Mouse (Mus musculus) C2C12 (cell line): ENCODE measurements around the gene Frmpd1. TPM values are rescaled to one million over a fixed set of nuclear protein-coding genes. Genes with fewer than 3 reads are reported as not detected.

Experiments used
- H3K27me3 ChIP-seq: one replicate; pipeline ENCODE4 v1.6.1; 2011; ENCODE audit not compliant: control insufficient read depth, insufficient read depth, insufficient read length
- H3K36me3 ChIP-seq: one replicate; pipeline ENCODE4 v1.6.1; 2011; ENCODE audit not compliant: control insufficient read depth, insufficient read depth
- H3K4me3 ChIP-seq: one replicate; pipeline ENCODE4 v1.5.1; 2011; ENCODE audit warnings: mild to moderate bottlenecking, control low read depth; ENCODE audit not compliant: poor library complexity, insufficient read depth, severe bottlenecking
- H3K79me2 ChIP-seq: one replicate; pipeline ENCODE4 v1.6.1; 2011; ENCODE audit not compliant: control insufficient read depth, insufficient read depth
- H3K79me3 ChIP-seq: one replicate; pipeline ENCODE4 v1.6.1; 2011; ENCODE audit warnings: low read depth, control low read depth
- H3ac ChIP-seq: one replicate; pipeline ENCODE3; 2011; ENCODE audit warnings: low read depth; ENCODE audit not compliant: control insufficient read depth, insufficient read length
- CEBPB ChIP-seq: IDR thresholded peaks from one replicate; pipeline ENCODE4 v1.6.1; 2011; ENCODE audit warnings: low read depth, mild to moderate bottlenecking, control low read depth, moderate library complexity
- CTCF ChIP-seq: IDR thresholded peaks from one replicate; pipeline ENCODE4 v1.5.1; 2011; ENCODE audit not compliant: control insufficient read depth, insufficient read depth, insufficient read length
- FOSL1 ChIP-seq: IDR thresholded peaks from one replicate; pipeline ENCODE4 v1.8.0; 2011; ENCODE audit warnings: mild to moderate bottlenecking, low read length; ENCODE audit not compliant: poor library complexity, insufficient read depth, severe bottlenecking
- MAX ChIP-seq: IDR thresholded peaks from one replicate; pipeline ENCODE4 v1.6.1; 2011; ENCODE audit warnings: mild to moderate bottlenecking, control low read depth
- MYOD1 ChIP-seq: IDR thresholded peaks from one replicate; pipeline ENCODE4 v1.6.1; 2011; ENCODE audit warnings: low read depth; ENCODE audit not compliant: control insufficient read depth, insufficient read length
- MYOG ChIP-seq: IDR thresholded peaks from one replicate; pipeline ENCODE4 v1.6.1; 2011; ENCODE audit not compliant: control insufficient read depth, insufficient read length; ENCODE audit errors: extremely low read depth
- USF1 ChIP-seq: IDR thresholded peaks from one replicate; pipeline ENCODE4 v1.6.1; 2011; ENCODE audit warnings: low read depth, mild to moderate bottlenecking, control low read depth, moderate library complexity
- polyA plus RNA-seq: library from polyadenylated mRNA; unstranded; fragments of >200 nt; fragmentation: generic; extraction: Trizol; gene quantifications from one replicate; pipeline ENCODE4 v1.2.1, GENCODE M21; 2012; ENCODE audit warnings: missing spikeins

Gene Frmpd1
- polyA plus RNA-seq, 1 experiment = 9.7 TPM

- Histone ChIP-seq H3K4me3 (no peak overlapping the region), H3K79me2 (no peaks in the 10 kb centered on the region), H3K27me3 (no peaks in the 10 kb centered on the region), H3K79me3 (no peaks in the 10 kb centered on the region), H3ac (no peak overlapping the region), H3K36me3 (no peaks in the 10 kb centered on the region)
- no peak for TF ChIP-seq CEBPB
- no peak for TF ChIP-seq MYOD1
- no peak for TF ChIP-seq FOSL1
- no peak for TF ChIP-seq MYOG
- no peak for TF ChIP-seq MAX
Measured at GRCm38 (mm10) chr4:45242163-45242562, 57.5 kb downstream of the Frmpd1 start.

GRCm38 (mm10) chr4:45243211-45243902 lies 58.7 kb downstream of the Frmpd1 start:
- Histone ChIP-seq H3K4me3 (no peak overlapping the region), H3K36me3 (no peaks in the 10 kb centered on the region), H3K79me2 (no peaks in the 10 kb centered on the region), H3K79me3 (no peaks in the 10 kb centered on the region), H3ac (no peak overlapping the region), H3K27me3 (no peaks in the 10 kb centered on the region)
- no peak for TF ChIP-seq MYOD1
- no peak for TF ChIP-seq MYOG
- TF ChIP-seq CEBPB = no peak
- no peak for TF ChIP-seq FOSL1
- no peak for TF ChIP-seq MAX
- no peak for TF ChIP-seq CTCF
- no peak for TF ChIP-seq USF1

GRCm38 (mm10) chr4:45251265-45251664 lies 66.6 kb downstream of the Frmpd1 start:
- no peaks in the 10 kb centered on the region for H3K79me2 ChIP-seq
- no peaks in the 10 kb centered on the region for H3K27me3 ChIP-seq
- no peaks in the 10 kb centered on the region for H3K79me3 ChIP-seq
- H3K4me3 ChIP-seq = no peak overlapping the region
- no peak overlapping the region for H3ac ChIP-seq
- no peak for TF ChIP-seq USF1
- TF ChIP-seq CTCF = no peak
- no peak for TF ChIP-seq MAX
- TF ChIP-seq FOSL1 = no peak
- no peak for TF ChIP-seq CEBPB
- no peak for TF ChIP-seq MYOD1
- no peak for TF ChIP-seq MYOG
- no peaks in the 10 kb centered on the region for H3K36me3 ChIP-seq

- no peaks in the 10 kb centered on the region for H3K36me3 ChIP-seq
- no peak overlapping the region for H3ac ChIP-seq
- H3K27me3 ChIP-seq = no peaks in the 10 kb centered on the region
- no peak for TF ChIP-seq MYOG
- TF ChIP-seq MAX = no peak
- no peak for TF ChIP-seq CTCF
- no peak for TF ChIP-seq USF1
- no peak for TF ChIP-seq MYOD1
- no peak for TF ChIP-seq CEBPB
- H3K79me3 ChIP-seq = no peaks in the 10 kb centered on the region
- H3K4me3 ChIP-seq = no peak overlapping the region
- H3K79me2 ChIP-seq = no peaks in the 10 kb centered on the region
Measured at GRCm38 (mm10) chr4:45252861-45253262, 68.2 kb downstream of the Frmpd1 start.

- no peak for TF ChIP-seq CEBPB
- TF ChIP-seq CTCF = no peak
- TF ChIP-seq MYOD1 = no peak
- no peak for TF ChIP-seq MAX
- no peak for TF ChIP-seq FOSL1
- TF ChIP-seq MYOG = no peak
- no peak for TF ChIP-seq USF1
Measured at GRCm38 (mm10) chr4:45253839-45254601, 69.3 kb downstream of the Frmpd1 start.

GRCm38 (mm10) chr4:45259232-45259832 lies 74.7 kb downstream of the Frmpd1 start:
- Histone ChIP-seq H3K36me3 (no peaks in the 10 kb centered on the region), H3K27me3 (no peaks in the 10 kb centered on the region), H3K4me3 (no peak overlapping the region), H3K79me3 (no peaks in the 10 kb centered on the region), H3K79me2 (no peaks in the 10 kb centered on the region), H3ac (no peak overlapping the region)
- TF ChIP-seq MYOG (no peak), FOSL1 (no peak), USF1 (no peak)

More at GRCm38 (mm10) chr4:45253839-45254601, 69.3 kb downstream of the Frmpd1 start:
- H3K27me3 ChIP-seq = no peaks in the 10 kb centered on the region
- no peaks in the 10 kb centered on the region for H3K79me2 ChIP-seq
- no peak overlapping the region for H3ac ChIP-seq
- H3K4me3 ChIP-seq = no peak overlapping the region
- H3K36me3 ChIP-seq = no peaks in the 10 kb centered on the region
- no peaks in the 10 kb centered on the region for H3K79me3 ChIP-seq
